Mouse (Mus musculus) hematopoietic stem cell, adult 5-6 weeks (primary cell): ENCODE measurements around the gene Fdxr. TPM values are rescaled to one million over a fixed set of nuclear protein-coding genes. Genes with fewer than 3 reads are reported as not detected.

Experiments
- ATAC-seq, 2 experiments: fragments of 125-278 bp in 1 of 2; replicated peaks in 1 of 2; 2 replicates each; pipeline ENCODE4 v1.8.0; 2016 to 2017; ENCODE audit warnings: inconsistent platforms in 2 of 2, mild to moderate bottlenecking in 2 of 2, moderate number of reproducible peaks in 2 of 2, low read depth in 1 of 2, moderate TSS enrichment in 1 of 2; ENCODE audit not compliant: low FRiP score in 2 of 2, poor library complexity in 2 of 2, severe bottlenecking in 2 of 2, insufficient read depth in 1 of 2, low TSS enrichment in 1 of 2
- total RNA-seq: library from RNA; stranded (forward); fragments of 172-1452, 232-1000 nt; gene quantifications from 2 replicates; pipeline ENCODE4 v1.2.3, GENCODE M21; 2017

Gene Fdxr
- total RNA-seq, 1 experiment from 2014 or later: 22.6 TPM

- ATAC-seq: no peak
Observed at GRCm38 (mm10) chr11:115274771-115275170, 2.1 kb downstream of the Fdxr start.

GRCm38 (mm10) chr11:115274178-115274577 lies 2.7 kb downstream of the Fdxr start:
- ATAC-seq: no peak

DNA sequence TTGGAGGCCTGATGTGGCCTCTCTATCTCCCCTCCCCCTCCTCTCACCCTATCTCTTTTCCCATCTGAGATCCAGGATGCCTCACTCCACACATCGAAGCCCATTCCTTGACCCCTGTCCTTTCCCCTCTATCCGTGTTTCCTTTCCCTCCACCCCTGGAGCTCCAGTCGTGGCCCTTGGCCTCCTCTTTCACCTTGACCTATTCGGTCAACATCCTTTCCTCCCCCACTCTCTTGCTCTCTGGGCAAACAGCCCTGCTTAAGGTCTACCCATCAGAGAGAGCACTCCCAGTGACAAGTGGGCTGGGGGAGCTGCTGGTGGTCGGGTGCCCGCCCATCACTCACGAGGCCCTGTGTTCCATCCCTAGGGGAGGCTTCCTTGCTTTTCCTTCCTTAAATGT lies 3.1 kb downstream of the Fdxr start:
- ATAC-seq: no peak

GRCm38 (mm10) chr11:115272894-115273498 lies 3.9 kb downstream of the Fdxr start:
- ATAC-seq: no peak

GRCm38 (mm10) chr11:115271481-115271880 lies 5.4 kb downstream of the Fdxr start:
- ATAC-seq: no peak

DNA sequence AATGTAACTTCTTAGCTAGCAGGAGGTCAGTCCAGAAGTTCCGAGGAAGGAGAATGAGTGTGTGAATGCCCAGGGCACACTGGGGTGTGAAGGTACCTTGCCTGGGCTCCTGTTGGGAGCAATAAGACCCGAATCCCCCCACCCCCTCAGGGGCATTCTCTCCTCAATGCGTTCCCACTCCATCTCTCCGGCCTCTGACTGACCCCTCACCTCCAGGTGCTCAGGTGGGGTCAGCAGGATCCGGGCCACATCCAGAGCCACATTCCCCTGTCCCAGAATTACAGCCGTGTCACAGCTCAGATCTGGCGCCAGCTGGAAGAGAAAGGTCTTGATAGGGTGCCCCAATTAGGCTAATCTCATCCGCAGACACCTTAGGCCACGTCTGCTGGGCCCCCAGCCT lies 5.8 kb downstream of the Fdxr start:
- ATAC-seq: no peak

GRCm38 (mm10) chr11:115270148-115270861 lies 6.5 kb downstream of the Fdxr start:
- ATAC-seq: peak in 1 of 2 experiments; percentile 27; a peak in 1 of 4 replicates

- ATAC-seq: 0 out of 4 replicates have a peak, but pooled peaks of 1 of the 2 experiments have one; percentile 2
Observed at GRCm38 (mm10) chr11:115269330-115270066, 7.4 kb downstream of the Fdxr start.

GRCm38 (mm10) chr11:115267958-115268357 lies 8.9 kb downstream of the Fdxr start:
- ATAC-seq: no peak

DNA sequence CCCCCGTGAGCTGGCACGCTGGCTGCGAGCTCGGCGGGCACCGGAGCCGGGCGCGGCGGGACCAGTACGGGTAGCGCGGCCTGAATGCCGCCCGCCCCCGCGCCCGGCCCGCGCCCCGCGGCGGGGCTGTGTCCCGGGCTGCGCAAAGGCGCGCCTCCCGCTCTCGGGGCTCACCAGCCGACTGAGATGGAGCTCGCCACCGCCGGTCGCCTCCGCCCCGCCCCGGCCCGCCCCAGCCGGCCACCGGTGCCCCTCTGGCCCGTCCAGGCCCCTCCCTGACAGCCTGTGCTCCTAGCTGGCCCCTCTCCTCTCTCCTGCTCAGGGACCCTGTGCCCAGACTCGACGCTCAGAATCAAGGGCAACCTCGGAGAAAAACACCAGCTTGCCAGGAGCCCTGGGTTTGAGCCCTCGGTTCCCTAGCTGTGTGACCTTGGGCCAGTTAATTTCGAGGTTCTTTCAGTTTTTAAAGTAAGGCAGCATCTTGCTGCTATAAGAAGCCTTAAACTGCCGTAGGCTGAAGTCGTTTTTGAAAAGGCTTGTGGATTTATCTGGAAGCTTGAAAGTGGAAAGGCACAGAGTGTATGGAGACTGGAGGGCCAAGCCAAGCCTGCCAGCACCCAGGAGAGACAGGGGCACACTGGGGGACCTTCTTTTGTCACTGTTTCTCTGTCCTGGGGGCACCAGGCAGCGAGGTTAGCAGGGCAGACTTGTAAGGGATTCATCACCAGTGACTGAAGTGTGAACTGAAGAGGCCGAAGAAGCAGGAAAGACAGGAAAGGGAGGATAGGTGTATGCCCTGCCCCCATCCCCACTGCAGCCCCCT lies 9.6 kb downstream of the Fdxr start, which contains the start of gene Grin2c:
Gene Grin2c, minus strand, starts transcription at position 183 of the 823 bp plus-strand sequence.
- no peak for ATAC-seq

DNA sequence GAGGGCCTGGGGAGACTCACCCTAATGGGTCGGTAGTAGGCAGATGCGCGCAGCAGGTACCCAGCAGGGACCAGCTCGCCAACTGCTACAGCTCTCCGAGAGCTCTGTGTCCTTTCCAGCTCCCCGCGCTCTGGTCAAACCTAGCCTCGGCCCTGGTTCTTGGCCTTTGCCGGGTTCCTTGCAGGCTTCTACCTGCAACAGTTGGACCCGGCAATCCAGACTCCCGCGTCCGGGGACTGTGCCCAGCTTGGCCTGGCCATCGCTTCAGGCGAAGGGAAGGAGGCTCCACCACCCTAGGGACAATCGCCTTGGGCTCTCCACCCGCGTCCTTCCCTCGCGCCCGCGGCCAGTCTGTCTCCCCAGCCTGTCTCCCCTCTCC lies 10.5 kb downstream of the Fdxr start:
- ATAC-seq: no peak

DNA sequence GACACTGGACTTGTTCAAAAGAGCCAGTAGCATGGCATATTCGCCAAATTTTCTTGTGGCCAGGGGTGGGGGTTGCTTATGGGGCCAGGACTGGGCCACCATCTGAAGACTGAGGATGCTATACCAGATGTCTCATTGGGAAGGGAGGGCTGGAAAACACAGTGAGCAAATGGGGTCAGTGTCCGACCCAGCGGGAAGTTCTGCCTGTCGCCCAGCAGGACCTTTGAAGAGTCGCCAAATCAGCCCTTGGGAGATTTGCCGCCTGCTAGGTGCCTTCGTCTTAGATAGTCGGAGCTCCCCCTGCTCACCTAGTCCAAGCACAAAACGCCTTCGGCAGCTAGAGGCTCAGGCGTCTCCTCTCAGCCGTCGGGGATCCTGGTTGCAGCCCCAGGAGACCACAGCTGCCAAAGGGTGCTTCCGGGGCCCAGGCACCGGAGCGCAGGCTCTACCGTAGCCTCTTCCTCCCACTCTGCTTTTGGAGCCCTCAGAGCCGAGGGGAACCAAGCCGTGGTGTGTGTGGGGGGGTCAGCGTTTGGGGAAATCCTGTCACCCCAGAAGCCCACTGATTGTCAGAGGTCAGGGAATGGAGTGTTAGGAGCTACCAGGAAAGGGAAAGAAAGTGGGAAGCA lies 11.0 kb downstream of the Fdxr start:
- peak in 1 of 2 experiments; percentile 26; a peak in 1 of 4 replicates for ATAC-seq

DNA sequence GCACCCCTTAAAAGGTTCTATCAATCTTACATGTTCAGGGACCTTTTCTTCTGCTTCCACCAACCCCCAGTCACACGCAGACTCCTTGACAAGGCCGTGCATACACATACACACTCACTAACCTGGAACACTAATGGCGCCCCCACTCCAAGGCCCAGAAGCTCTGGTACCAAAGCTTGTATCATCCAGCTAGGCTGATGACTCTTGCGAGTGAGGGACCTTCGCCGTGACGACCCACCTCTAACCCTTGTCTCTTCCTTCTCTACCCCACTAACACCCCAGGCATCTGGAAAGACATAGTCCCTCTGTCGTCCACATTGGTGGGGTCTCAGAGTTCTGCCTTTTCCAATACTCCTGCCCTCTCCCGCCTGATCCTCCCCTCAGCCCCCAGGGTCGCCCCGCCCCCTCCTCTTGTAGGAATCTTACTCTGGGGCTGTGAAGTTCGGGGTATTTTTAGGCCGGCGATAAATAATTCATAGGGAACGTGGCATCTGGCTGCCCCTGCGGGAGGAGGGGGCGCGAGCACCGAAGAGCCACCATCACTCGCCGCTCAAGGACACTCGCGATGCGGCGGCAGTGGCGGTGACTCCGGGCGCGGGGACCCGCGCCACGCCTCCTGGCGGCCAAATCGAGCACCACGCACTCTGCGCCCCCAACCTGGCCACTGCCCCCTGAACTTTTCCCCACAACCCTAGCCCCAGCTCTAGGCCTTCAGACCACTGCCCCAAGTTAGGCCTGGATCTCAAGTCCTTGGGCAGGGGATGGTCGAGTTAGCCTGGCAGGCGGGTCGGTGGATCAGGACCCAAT lies 11.8 kb downstream of the Fdxr start:
- ATAC-seq: no peak; a peak in 1 of 4 replicates

- ATAC-seq: no peak
Observed at GRCm38 (mm10) chr11:115264136-115264861, 12.6 kb downstream of the Fdxr start.

DNA sequence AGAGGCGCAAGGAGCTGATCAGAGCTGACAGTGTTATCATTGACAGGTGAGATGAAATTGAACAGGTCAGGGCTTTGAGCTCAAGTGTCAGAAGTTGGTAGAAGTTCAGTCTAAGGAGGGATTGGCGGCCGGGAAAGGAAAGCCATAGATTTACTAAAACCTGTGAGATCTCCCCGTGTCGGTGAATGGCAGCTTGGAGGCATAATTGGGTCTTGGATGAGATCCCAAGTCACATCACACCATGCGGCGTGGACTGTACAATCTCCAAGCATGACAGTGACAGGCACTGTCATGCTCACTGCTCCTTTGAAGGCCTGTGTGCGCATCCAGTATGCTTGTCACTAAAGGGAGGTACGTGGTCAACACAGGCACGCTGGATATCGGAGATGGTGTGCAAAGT lies 13.9 kb downstream of the Fdxr start:
- ATAC-seq: no peak

DNA sequence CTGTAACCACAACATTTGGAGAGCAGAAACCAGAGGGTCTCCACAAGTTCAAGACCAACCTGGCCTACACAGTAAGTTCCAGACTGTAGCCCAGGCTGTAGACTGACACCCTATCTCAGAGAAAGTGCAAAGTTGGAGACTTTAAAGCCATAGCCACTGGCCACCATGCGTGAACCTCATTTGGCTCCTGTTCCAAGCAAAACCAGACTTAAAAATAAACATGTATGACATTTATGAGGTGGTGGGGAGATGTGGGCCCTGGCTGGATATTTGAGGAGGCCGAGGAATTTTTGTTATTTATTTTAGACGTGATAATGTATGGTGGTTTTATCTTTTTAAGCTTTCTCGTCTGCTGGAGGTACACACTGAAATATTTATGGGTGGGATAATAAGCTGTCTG lies 17.7 kb downstream of the Fdxr start:
- no peak for ATAC-seq
